Mouse (Mus musculus) cortical plate, adult 2 months (tissue): ENCODE measurements around the gene Dapk1. TPM values are rescaled to one million over a fixed set of nuclear protein-coding genes. Genes with fewer than 3 reads are reported as not detected.

Source experiments
- H3K27ac ChIP-seq: fragments of 200-500 bp; 2 replicates; pipeline ENCODE4 v1.5.1; 2012; ENCODE audit warnings: low read length, control low read depth, inconsistent platforms; ENCODE audit not compliant: insufficient read depth
- H3K4me1 ChIP-seq: fragments of 200-500 bp; 2 replicates; pipeline ENCODE4 v1.6.1; 2011; ENCODE audit warnings: low read length; ENCODE audit not compliant: control insufficient read depth, insufficient read depth
- H3K4me3 ChIP-seq: fragments of 200-500 bp; 2 replicates; pipeline ENCODE4 v1.5.1; 2011; ENCODE audit warnings: mild to moderate bottlenecking, low read length, control low read depth; ENCODE audit not compliant: insufficient read depth
- CTCF ChIP-seq: fragments of 200-500 bp; IDR thresholded peaks from 2 replicates; pipeline ENCODE4 v1.5.1; 2011; ENCODE audit warnings: mild to moderate bottlenecking, control low read depth, low read length; ENCODE audit not compliant: insufficient read depth; ENCODE audit errors: extremely low read depth
- POLR2A ChIP-seq: fragments of 200-500 bp; IDR thresholded peaks from 2 replicates; pipeline ENCODE4 v1.6.1; 2011; ENCODE audit warnings: mild to moderate bottlenecking, low read length, control low read depth; ENCODE audit not compliant: insufficient read depth; ENCODE audit errors: extremely low read depth
- polyA plus RNA-seq: library from polyadenylated mRNA; depleted of rRNA; stranded (reverse); fragments of >200 nt; gene quantifications from 2 replicates; pipeline ENCODE4 v1.2.3, GENCODE M21; 2012

Dapk1 gene
- polyA plus RNA-seq, 1 experiment, result 57.4 TPM

- Histone ChIP-seq H3K4me3 (no peak overlapping the region), H3K4me1 (peaks cover 5% of the 10 kb centered on the region), H3K27ac (no peak overlapping the region)
- TF ChIP-seq CTCF (no peak), POLR2A (no peak)
Measured at GRCm38 (mm10) chr13:60755251-60755650, 153.5 kb downstream of the Dapk1 start.

DNA sequence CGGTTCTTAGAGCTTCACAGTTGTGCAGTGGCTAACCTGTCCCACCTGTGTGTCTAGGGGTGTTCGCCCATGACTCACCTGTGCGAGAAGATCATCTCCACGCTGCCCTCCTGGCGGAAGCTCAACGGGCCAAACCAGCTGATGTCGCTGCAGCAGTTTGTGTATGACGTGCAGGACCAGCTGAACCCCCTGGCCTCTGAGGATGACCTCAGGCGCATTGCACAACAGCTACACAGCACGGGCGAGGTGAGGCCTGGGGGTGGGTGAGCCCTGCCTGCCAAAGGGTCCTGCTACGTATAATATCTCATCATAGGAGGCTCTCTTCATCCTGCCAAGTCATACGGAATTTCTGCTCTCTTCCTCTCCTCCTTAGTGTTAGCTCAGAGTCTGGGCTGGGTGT is 155.5 kb downstream of the Dapk1 start:
- H3K27ac ChIP-seq, result no peak overlapping the region
- no peak overlapping the region for H3K4me3 ChIP-seq
- no peak for TF ChIP-seq CTCF
- TF ChIP-seq POLR2A, result no peak
- H3K4me1 ChIP-seq, result peaks cover 2% of the 10 kb centered on the region; the same call in 1 of the 2 replicates

GRCm38 (mm10) chr13:60759136-60759535 is 157.4 kb downstream of the Dapk1 start:
- Histone ChIP-seq H3K4me1 (peaks cover 2% of the 10 kb centered on the region; the same call in 1 of the 2 replicates), H3K27ac (no peak overlapping the region), H3K4me3 (no peak overlapping the region)
- TF ChIP-seq CTCF (peak; percentile 61), POLR2A (no peak)

DNA sequence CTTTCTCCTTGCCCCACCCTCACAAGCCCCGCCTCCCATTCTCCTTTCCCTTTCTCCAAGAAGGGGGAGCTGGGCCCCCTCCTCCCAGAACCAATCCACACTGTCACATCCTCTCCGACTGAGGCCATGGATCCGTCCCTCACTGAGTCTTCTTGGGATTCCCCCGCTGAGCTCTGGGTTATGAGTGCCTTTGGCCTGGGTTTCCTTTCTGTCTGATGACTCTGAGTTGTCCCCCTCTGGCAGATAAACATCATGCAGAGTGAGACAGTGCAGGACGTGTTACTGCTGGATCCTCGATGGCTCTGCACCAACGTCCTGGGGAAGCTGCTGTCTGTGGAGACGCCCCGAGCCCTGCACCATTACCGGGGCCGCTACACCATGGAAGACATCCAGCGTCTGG is 158.6 kb downstream of the Dapk1 start:
- TF ChIP-seq CTCF (no peak), POLR2A (no peak)
- no peak overlapping the region for H3K4me3 ChIP-seq
- H3K4me1 ChIP-seq, result peaks cover 2% of the 10 kb centered on the region; the same call in 1 of the 2 replicates
- H3K27ac ChIP-seq, result no peak overlapping the region

DNA sequence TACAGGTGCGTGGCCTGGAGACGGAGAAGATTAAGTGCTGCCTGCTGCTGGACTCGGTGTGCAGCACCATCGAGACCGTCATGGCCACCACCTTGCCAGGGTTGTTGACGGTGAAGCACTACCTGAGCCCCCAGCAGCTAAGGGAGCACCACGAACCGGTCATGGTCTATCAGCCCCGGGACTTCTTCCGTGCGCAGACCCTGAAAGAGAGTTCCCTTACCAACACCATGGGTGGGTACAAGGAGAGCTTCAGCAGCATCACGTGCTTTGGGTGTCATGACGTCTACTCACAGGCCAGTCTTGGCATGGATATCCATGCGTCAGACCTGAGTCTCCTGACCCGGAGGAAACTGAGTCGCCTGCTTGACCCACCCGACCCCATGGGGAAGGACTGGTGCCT is 159.4 kb downstream of the Dapk1 start:
- TF ChIP-seq CTCF (no peak), POLR2A (no peak)
- Histone ChIP-seq H3K27ac (no peak overlapping the region), H3K4me3 (no peak overlapping the region), H3K4me1 (peaks cover 2% of the 10 kb centered on the region; the same call in 1 of the 2 replicates)

- TF ChIP-seq CTCF (no peak), POLR2A (no peak)
- H3K4me3 ChIP-seq, result no peak overlapping the region
- no peak overlapping the region for H3K27ac ChIP-seq
- no peaks in the 10 kb centered on the region for H3K4me1 ChIP-seq
Measured at GRCm38 (mm10) chr13:60780534-60780933, 178.8 kb downstream of the Dapk1 start.

DNA sequence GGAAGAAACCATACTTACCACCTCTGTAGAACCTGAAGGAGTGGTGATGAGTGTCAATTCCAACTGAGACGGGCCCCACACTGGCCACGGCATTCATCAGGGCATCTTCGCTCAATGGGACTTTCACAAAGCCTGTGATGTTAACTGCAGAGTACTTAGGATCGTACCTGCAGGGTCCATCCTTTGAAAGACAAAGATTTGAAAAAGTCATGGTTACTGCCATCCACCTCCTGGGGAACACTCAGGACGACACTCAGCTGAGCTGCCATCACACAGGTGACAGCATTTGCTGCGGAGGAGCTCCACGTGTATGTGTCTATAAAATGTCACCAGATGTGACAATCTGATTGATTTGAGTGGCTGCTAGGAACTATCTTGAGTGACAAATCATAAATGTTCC is 181.6 kb downstream of the Dapk1 start:
- TF ChIP-seq POLR2A (no peak), CTCF (no peak)
- Histone ChIP-seq H3K4me3 (no peak overlapping the region), H3K27ac (no peak overlapping the region)

DNA sequence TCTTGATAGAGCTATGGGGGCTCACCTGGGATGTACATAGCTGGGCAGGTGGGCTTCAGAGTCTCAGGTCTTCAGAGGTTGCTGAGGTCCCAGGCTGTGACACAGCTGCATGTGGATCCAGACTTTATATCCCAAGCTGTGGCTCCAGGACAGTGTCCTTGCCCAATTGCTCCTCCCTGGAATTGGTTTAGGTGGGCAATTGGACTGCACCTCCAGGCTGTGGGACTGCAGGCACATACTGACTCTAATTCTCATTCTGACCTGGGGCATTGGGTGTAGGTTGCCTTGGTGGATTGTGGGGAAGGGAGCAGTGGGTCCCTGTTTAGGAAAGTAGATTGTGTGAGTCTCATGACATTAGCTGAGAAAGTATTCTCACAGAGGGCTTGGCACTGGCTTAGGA is 184.5 kb downstream of the Dapk1 start, which contains the start of gene BC051665:
TSS of gene BC051665 (minus strand) at position 101 of the 400 bp plus-strand sequence.
- Histone ChIP-seq H3K4me3 (no peak within 1 kb of the TSS), H3K27ac (no peak within 1 kb of the TSS), H3K4me1 (no peaks in the 10 kb centered on the region)
- TF ChIP-seq POLR2A (no peak), CTCF (no peak)

More for the DNA sequence above, 181.6 kb downstream of the Dapk1 start:
- H3K4me1 ChIP-seq, result no peaks in the 10 kb centered on the region

DNA sequence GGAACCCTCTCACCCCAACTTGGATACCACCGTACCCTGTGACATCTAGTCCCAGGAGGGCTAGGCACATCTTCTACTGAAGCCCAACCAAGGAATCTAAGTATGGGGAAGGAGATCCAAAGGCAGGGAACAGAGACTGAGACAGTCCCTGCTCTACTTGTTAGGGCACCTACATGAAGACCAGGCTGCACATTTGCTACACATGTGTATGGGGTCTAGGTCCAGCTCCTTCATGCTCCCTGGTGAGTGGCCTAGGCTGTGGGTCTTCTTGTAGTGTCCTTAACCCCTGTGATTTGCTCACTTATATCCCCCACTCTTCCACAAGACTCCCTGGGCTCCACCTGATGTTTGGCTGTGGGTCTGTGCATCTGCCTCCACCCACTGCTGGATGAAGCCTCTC is 187.7 kb downstream of the Dapk1 start:
- Histone ChIP-seq H3K4me1 (no peaks in the 10 kb centered on the region), H3K4me3 (no peak overlapping the region), H3K27ac (no peak overlapping the region)
- TF ChIP-seq CTCF (no peak), POLR2A (no peak)

DNA sequence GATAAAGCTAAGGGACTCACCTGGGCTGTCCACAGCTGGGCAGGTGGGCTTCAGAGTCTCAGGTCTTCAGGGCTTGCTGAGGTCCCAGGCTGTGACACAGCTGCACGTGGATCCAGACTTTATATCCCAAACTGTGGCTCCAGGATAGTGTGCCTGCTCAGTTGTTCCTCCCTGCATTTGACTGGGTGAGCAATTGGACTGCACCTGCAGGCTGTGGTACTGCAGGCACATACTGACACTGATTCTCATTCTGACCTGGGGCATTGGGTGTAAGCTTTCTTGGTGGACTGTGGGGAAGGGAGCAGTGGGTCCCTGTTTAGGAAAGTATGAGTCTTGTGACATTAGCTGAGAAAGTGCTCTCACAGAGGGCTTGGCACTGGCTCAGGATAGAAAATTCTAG is 201.0 kb downstream of the Dapk1 start, which contains the start of gene Ctsll3:
TSS of gene Ctsll3 (minus strand) at position 101 of the 400 bp plus-strand sequence.
- no peak within 1 kb of the TSS for H3K27ac ChIP-seq
- no peak for TF ChIP-seq POLR2A
- no peak for TF ChIP-seq CTCF
- no peaks in the 10 kb centered on the region for H3K4me1 ChIP-seq
- H3K4me3 ChIP-seq, result no peak within 1 kb of the TSS
